Mouse (Mus musculus) intestine, embryonic 15.5 days (tissue): ENCODE data around the gene AC131692.1. TPM values are rescaled to one million over a fixed set of nuclear protein-coding genes. Genes with fewer than 3 reads are reported as not detected.

Source experiments
- ATAC-seq: fragments of 200-750 bp; cut with Nextera tagmentation; 2 replicates; pipeline ENCODE4 v1.8.0; 2017; ENCODE audit warnings: moderate TSS enrichment, moderate library complexity
- H3K27ac ChIP-seq: fragments of 300-500 bp; sonication (generic); 2 replicates; pipeline ENCODE4 v1.5.1; 2015; ENCODE audit warnings: mild to moderate bottlenecking, inconsistent platforms
- H3K27me3 ChIP-seq: fragments of 300-500 bp; sonication (generic); replicated peaks from 2 replicates; pipeline ENCODE4 v1.6.1; 2015; ENCODE audit warnings: inconsistent platforms
- H3K36me3 ChIP-seq: fragments of 300-500 bp; sonication (generic); 2 replicates; pipeline ENCODE4 v1.6.1; 2015; ENCODE audit warnings: inconsistent platforms
- H3K4me1 ChIP-seq: fragments of 300-500 bp; sonication (generic); replicated peaks from 2 replicates; pipeline ENCODE4 v1.6.1; 2015; ENCODE audit warnings: inconsistent platforms
- H3K4me2 ChIP-seq: fragments of 300-500 bp; sonication (generic); replicated peaks from 2 replicates; pipeline ENCODE4 v1.6.1; 2015; ENCODE audit warnings: mild to moderate bottlenecking, inconsistent platforms
- H3K4me3 ChIP-seq: fragments of 300-500 bp; sonication (generic); replicated peaks from 2 replicates; pipeline ENCODE4 v1.5.1; 2015; ENCODE audit warnings: inconsistent platforms
- H3K9ac ChIP-seq: fragments of 300-500 bp; sonication (generic); 2 replicates; pipeline ENCODE4 v1.6.1; 2015; ENCODE audit warnings: inconsistent platforms
- H3K9me3 ChIP-seq: fragments of 300-500 bp; sonication (generic); 2 replicates; pipeline ENCODE4 v1.6.1; 2016; ENCODE audit warnings: inconsistent platforms
- WGBS: fragments of 180-500 bp; shearing (Covaris S2); methylation state at CpG from one replicate; pipeline ENCODE4 v1.1.7; 2015; 5-methylcytosine and 5-hydroxymethylcytosine counted together
- polyA plus RNA-seq: library from polyadenylated mRNA; unstranded; fragments of >200 nt; fragmentation: Nextera tagmentation; extraction: Ambion mirVana; gene quantifications from 2 replicates; pipeline ENCODE4 v1.2.1, GENCODE M21; 2015

AC131692.1 gene
- polyA plus RNA-seq, 1 experiment from 2014 or later, result 0.18 TPM

DNA sequence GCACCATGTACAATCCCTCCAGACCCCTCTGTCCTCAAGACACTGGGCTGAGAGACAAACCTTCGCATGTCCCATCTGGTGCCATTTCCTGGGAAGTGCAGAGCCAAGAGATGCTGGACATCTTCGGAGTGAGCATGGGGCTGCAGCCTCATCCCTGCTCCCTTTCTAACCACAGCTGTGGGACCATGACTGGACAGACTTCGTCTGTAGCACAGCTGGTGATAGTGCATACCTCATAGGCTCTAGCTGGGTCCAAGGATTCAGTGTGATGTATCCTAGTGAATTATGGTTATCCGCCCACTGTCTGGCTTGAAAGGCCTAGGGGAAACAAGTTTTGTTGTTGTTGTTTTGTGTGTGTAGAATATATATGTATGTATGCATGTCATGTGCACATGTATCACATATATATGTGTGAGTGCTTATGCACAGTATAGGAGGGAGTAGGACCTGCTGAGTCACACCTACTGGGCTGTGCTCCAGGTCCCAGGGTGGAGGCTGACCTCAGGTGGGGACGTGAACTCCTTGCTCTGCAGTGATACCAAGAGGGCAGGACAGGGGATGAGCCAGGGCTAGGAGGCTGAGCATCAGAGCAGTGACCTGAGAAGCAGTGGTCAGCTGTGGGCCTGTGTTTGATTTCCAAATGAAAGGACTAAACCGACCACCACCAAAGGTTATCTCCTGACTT is 8.1 kb downstream of the AC131692.1 start:
- Histone ChIP-seq H3K9ac (no peak overlapping the region), H3K36me3 (no peaks in the 10 kb centered on the region), H3K27me3 (no peaks in the 10 kb centered on the region), H3K4me3 (no peak overlapping the region), H3K9me3 (no peaks in the 10 kb centered on the region), H3K27ac (no peak overlapping the region), H3K4me1 (peaks cover 13% of the 10 kb centered on the region; the same call in 1 of the 2 replicates), H3K4me2 (no peak overlapping the region)
- no peak for ATAC-seq
- WGBS, result 71% methylated on average over 6 of the region's 6 CpGs

- Histone ChIP-seq H3K27ac (peak overlapping the region; percentile 29), H3K27me3 (no peaks in the 10 kb centered on the region), H3K4me2 (peak overlapping the region; percentile 2; the same call in 1 of the 2 replicates), H3K9me3 (no peaks in the 10 kb centered on the region), H3K9ac (no peak overlapping the region; the same call in 1 of the 2 replicates), H3K36me3 (no peaks in the 10 kb centered on the region), H3K4me1 (peaks cover 13% of the 10 kb centered on the region; the same call in 1 of the 2 replicates), H3K4me3 (no peak overlapping the region)
- ATAC-seq, result peak; percentile 84
- WGBS, result 53% methylated on average over 4 of the region's 4 CpGs
These were observed 10.3 kb downstream of the AC131692.1 start for GRCm38 (mm10) chr19:6104476-6104875.

- ATAC-seq, result peak; percentile 44
- H3K9ac ChIP-seq, result peak within 1 kb of the TSS; percentile 14; the same call in 1 of the 2 replicates
- H3K4me3 ChIP-seq, result peak within 1 kb of the TSS; percentile 28
- peak within 1 kb of the TSS; percentile 42 for H3K4me2 ChIP-seq
- peaks cover 13% of the 10 kb centered on the region; the same call in 1 of the 2 replicates for H3K4me1 ChIP-seq
- 78% methylated on average over 7 of the region's 7 CpGs for WGBS
- peak within 1 kb of the TSS; percentile 29; the same call in 1 of the 2 replicates for H3K27ac ChIP-seq
- no peaks in the 10 kb centered on the region for H3K36me3 ChIP-seq
- H3K9me3 ChIP-seq, result no peaks in the 10 kb centered on the region
- no peaks in the 10 kb centered on the region for H3K27me3 ChIP-seq
These were observed 11.4 kb downstream of the AC131692.1 start, which contains the start of gene Naaladl1 for GRCm38 (mm10) chr19:6105586-6105985. TSS of gene Naaladl1 (plus strand) at chr19:6105782.

GRCm38 (mm10) chr19:6113116-6113515 is 18.9 kb downstream of the AC131692.1 start:
- peaks cover 15% of the 10 kb centered on the region for H3K4me1 ChIP-seq
- 47% methylated on average over 6 of the region's 6 CpGs for WGBS
- H3K9ac ChIP-seq, result no peak overlapping the region
- peaks cover 19% of the 10 kb centered on the region for H3K36me3 ChIP-seq
- H3K9me3 ChIP-seq, result no peaks in the 10 kb centered on the region
- H3K27me3 ChIP-seq, result no peaks in the 10 kb centered on the region
- no peak overlapping the region for H3K27ac ChIP-seq
- H3K4me2 ChIP-seq, result no peak overlapping the region
- no peak overlapping the region for H3K4me3 ChIP-seq
- no peak for ATAC-seq

DNA sequence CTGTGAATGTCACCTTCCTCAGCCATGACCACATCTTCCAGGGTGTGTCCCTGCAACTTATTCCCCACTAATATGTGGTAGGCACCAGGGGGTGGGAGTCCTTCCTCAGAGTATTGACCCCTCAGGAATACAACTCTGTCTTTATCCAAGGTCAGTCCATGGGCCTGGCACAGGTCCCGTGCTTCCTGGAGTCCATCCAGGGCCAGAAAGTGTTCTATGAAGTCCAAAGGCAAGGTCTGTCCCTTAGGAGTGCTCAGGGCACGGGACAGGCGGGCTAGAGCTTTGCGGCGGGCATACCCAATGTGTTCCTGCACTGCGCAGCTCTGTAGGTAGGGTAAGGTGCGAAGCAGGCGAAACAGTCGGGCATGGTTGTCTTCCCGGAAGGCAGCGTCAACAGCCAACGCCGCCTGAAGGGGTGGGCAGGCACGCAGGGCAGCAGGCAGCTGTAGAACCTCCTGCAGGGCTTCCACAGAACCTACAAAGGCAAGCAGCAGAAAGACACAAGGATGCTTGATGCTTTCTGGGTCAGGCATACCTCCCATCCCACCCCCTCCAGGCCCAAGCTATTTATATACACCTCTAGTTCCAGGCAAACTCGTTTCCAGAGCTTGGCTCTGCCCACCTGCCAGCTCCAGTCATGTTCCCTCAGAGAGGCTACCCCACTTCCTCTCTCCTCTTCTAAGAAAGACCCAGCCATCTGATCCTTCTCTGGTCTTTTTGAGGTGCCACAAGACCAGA is 22.1 kb downstream of the AC131692.1 start:
- H3K9ac ChIP-seq, result peak overlapping the region; percentile 20; the same call in 1 of the 2 replicates
- H3K4me2 ChIP-seq, result peak overlapping the region; percentile 88
- H3K4me1 ChIP-seq, result peaks cover 28% of the 10 kb centered on the region
- WGBS, result 92% methylated on average over 15 of the region's 15 CpGs
- peak overlapping the region; percentile 94 for H3K4me3 ChIP-seq
- H3K27me3 ChIP-seq, result no peaks in the 10 kb centered on the region
- H3K9me3 ChIP-seq, result no peaks in the 10 kb centered on the region
- ATAC-seq, result no peak
- peaks cover 22% of the 10 kb centered on the region for H3K36me3 ChIP-seq
- H3K27ac ChIP-seq, result no peak overlapping the region

DNA sequence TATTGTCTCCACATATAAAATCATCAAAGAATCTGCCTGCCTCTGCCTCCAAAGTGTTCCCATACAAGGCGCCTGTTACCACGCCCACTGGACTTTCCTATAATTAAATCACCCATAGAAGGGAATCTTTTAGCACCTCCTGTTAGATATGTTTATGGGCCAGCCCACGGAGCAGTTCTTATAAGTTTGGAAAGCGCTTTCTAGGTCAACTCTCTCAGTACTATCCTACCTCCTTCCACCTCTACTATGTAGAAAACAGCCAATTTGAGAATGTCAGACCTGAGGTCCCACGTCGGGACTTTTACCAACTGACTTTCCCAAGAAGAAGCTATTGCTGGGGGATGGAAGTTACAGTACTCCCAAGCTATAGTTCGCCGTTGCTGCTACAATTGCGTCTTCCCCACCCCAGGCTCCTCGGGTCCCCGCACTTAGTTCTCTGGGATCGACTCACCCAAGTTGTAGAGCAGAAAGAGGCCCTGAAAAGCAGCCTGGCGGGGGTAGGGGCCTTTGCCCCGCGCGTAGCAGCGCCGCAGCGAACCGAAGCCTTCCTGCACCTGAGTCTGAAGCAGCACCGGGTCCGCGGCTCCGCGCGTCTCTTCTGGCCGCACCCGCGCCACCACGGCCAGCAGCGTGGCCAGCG is 23.2 kb downstream of the AC131692.1 start:
- Histone ChIP-seq H3K4me2 (peak overlapping the region; percentile 88), H3K36me3 (peaks cover 22% of the 10 kb centered on the region), H3K9ac (peak overlapping the region; percentile 87), H3K9me3 (no peaks in the 10 kb centered on the region), H3K4me3 (peak overlapping the region; percentile 94), H3K27me3 (no peaks in the 10 kb centered on the region), H3K4me1 (peaks cover 34% of the 10 kb centered on the region), H3K27ac (peak overlapping the region; percentile 99)
- WGBS, result 5% methylated on average over 32 of the region's 32 CpGs
- no peak for ATAC-seq

GRCm38 (mm10) chr19:6117986-6118676 is 23.9 kb downstream of the AC131692.1 start, which contains the start of gene Sac3d1:
TSS of gene Sac3d1 (minus strand) at chr19:6118650.
- under 1% methylated on average over 77 of the region's 77 CpGs for WGBS
- no peaks in the 10 kb centered on the region for H3K27me3 ChIP-seq
- peaks cover 22% of the 10 kb centered on the region for H3K36me3 ChIP-seq
- ATAC-seq, result peak; percentile 88
- H3K9ac ChIP-seq, result peak within 1 kb of the TSS; percentile 87
- peaks cover 34% of the 10 kb centered on the region for H3K4me1 ChIP-seq
- H3K27ac ChIP-seq, result peak within 1 kb of the TSS; percentile 99
- H3K4me2 ChIP-seq, result peak within 1 kb of the TSS; percentile 88
- peak within 1 kb of the TSS; percentile 94 for H3K4me3 ChIP-seq
- H3K9me3 ChIP-seq, result no peaks in the 10 kb centered on the region

GRCm38 (mm10) chr19:6118677-6119185 is 24.5 kb downstream of the AC131692.1 start:
- H3K4me3 ChIP-seq, result peak overlapping the region; percentile 94
- no peaks in the 10 kb centered on the region for H3K27me3 ChIP-seq
- H3K4me1 ChIP-seq, result peaks cover 38% of the 10 kb centered on the region
- H3K36me3 ChIP-seq, result peaks cover 22% of the 10 kb centered on the region
- H3K9me3 ChIP-seq, result no peaks in the 10 kb centered on the region
- WGBS, result under 1% methylated on average over 8 of the region's 8 CpGs
- peak overlapping the region; percentile 5 for H3K9ac ChIP-seq
- H3K4me2 ChIP-seq, result peak overlapping the region; percentile 88
- H3K27ac ChIP-seq, result peak overlapping the region; percentile 99
- peak; percentile 21 for ATAC-seq

DNA sequence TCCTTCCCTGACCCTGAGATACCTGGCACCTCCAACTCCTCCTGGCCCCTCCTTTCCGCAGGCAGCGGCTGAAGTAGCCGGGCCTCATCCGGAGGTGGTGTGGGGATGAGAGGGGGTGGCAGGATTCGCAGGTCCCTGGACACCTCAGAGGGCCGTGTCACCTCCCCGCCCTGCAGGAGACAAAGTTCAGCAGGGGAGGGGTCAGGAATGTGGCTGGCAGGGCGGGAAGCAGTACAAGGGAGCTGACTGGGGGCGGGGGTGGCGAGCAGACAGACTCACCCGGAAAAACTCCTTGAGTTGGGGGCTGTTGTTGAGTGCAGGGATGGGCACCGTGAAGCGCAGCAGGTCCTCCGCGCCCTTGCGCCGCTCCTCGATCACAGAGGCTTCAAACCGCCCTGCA is 27.5 kb downstream of the AC131692.1 start:
- peak; percentile 26 for ATAC-seq
- Histone ChIP-seq H3K27me3 (no peaks in the 10 kb centered on the region), H3K4me1 (peaks cover 32% of the 10 kb centered on the region), H3K4me3 (peak overlapping the region; percentile 10; the same call in 1 of the 2 replicates), H3K27ac (peak overlapping the region; percentile 41), H3K9me3 (no peaks in the 10 kb centered on the region), H3K36me3 (0 out of 2 replicates have a peak, but pooled peaks cover 3% of the 10 kb centered on the region), H3K9ac (peak overlapping the region; percentile 30; the same call in 1 of the 2 replicates), H3K4me2 (peak overlapping the region; percentile 49)
- 29% methylated on average over 19 of the region's 19 CpGs for WGBS

- H3K4me2 ChIP-seq, result no peak overlapping the region
- no peaks in the 10 kb centered on the region for H3K9me3 ChIP-seq
- peaks cover 22% of the 10 kb centered on the region for H3K4me1 ChIP-seq
- no peak for ATAC-seq
- no peak overlapping the region for H3K27ac ChIP-seq
- H3K27me3 ChIP-seq, result no peaks in the 10 kb centered on the region
- 0 out of 2 replicates have a peak, but pooled peaks cover 3% of the 10 kb centered on the region for H3K36me3 ChIP-seq
- WGBS, result 59% methylated on average over 8 of the region's 8 CpGs
- H3K9ac ChIP-seq, result no peak overlapping the region
- H3K4me3 ChIP-seq, result no peak overlapping the region
These were observed 29.1 kb downstream of the AC131692.1 start for GRCm38 (mm10) chr19:6123330-6123729.

DNA sequence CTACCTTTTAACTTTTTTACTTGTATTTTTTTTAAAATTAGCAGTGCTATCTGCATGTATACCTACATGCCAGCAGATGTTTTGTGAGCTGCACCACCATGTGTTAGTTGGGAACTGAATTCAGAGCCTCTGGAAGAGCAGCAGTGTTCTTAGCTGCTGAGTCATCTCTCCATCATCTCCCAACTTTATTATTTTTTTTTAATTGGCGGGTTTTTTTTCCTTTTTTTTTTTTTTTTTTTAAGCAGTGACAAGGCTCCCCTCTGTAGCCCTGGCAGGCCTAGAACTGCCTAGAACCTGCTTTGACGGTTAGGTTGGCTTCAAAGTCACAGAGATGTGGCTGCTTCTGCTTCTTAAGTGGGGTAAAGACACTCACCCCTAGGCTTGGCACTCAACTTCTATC is 30.7 kb downstream of the AC131692.1 start:
- H3K4me1 ChIP-seq, result peaks cover 18% of the 10 kb centered on the region
- H3K27ac ChIP-seq, result no peak overlapping the region
- whole genome bisulfite sequencing, result 73% methylated on average over 2 of the region's 2 CpGs
- no peak overlapping the region for H3K4me2 ChIP-seq
- H3K27me3 ChIP-seq, result no peaks in the 10 kb centered on the region
- no peaks in the 10 kb centered on the region for H3K9me3 ChIP-seq
- H3K36me3 ChIP-seq, result 0 out of 2 replicates have a peak, but pooled peaks cover 3% of the 10 kb centered on the region
- H3K4me3 ChIP-seq, result no peak overlapping the region
- ATAC-seq, result no peak
- H3K9ac ChIP-seq, result no peak overlapping the region
